Mouse (Mus musculus) CD4-positive naive resting alpha-beta T cell, adult 76 days (primary cell): Measurements from ENCODE around the gene Dnase1l3. TPM values are rescaled to one million over a fixed set of nuclear protein-coding genes. Genes with fewer than 3 reads are reported as not detected.

Source experiments
- total RNA-seq: library from RNA; stranded (reverse); gene quantifications from one replicate; pipeline ENCODE4 v1.2.4, GENCODE M21; 2023

Dnase1l3 gene
- 6.6 TPM for total RNA-seq

GRCm38 (mm10) chr14:7994271-7994767 lies at the start of gene Dnase1l3:
Dnase1l3 (minus strand) TSS chr14:7994573.

GRCm38 (mm10) chr14:8002432-8003092 lies 8.2 kb upstream of the Dnase1l3 start, which contains the start of gene Abhd6:
Abhd6 (plus strand) TSS chr14:8002902.

GRCm38 (mm10) chr14:7957049-7957448 lies 37.3 kb downstream of the Dnase1l3 start, which contains the start of gene Gm45521:
Gm45521 (plus strand) TSS chr14:7957288.

Other genes starting within 250 kb of the Dnase1l3 start
- gene Gm26661, start 203.0 kb downstream of the Dnase1l3 start, total RNA-seq, result not detected
- gene Flnb, start 176.6 kb downstream of the Dnase1l3 start, total RNA-seq, result 34.1 TPM
- not detected for gene Gm45521, start 37.3 kb downstream of the Dnase1l3 start, total RNA-seq
- 10.3 TPM for gene Abhd6, start 8.3 kb upstream of the Dnase1l3 start, total RNA-seq
- gene Rpp14, start 85.8 kb upstream of the Dnase1l3 start, total RNA-seq, result 12.8 TPM
- gene Pxk, start 103.6 kb upstream of the Dnase1l3 start, total RNA-seq, result 60.7 TPM
- 147 TPM for gene Pdhb, start 178.5 kb upstream of the Dnase1l3 start, total RNA-seq
- 12.8 TPM for gene Kctd6, start 219.6 kb upstream of the Dnase1l3 start, total RNA-seq